Mouse (Mus musculus): Measurements from ENCODE around the gene Dlg1. TPM values are rescaled to one million over a fixed set of nuclear protein-coding genes. Genes with fewer than 3 reads are reported as not detected.
"Not testable (repeated sequence)": the region's sequence is repeated elsewhere in the genome, so short reads cannot be mapped to it uniquely, and the experiment has no call there.

The Dlg1 gene
- polyA plus RNA-seq, 1 experiment from 2014 or later = 32.5 TPM

DNA sequence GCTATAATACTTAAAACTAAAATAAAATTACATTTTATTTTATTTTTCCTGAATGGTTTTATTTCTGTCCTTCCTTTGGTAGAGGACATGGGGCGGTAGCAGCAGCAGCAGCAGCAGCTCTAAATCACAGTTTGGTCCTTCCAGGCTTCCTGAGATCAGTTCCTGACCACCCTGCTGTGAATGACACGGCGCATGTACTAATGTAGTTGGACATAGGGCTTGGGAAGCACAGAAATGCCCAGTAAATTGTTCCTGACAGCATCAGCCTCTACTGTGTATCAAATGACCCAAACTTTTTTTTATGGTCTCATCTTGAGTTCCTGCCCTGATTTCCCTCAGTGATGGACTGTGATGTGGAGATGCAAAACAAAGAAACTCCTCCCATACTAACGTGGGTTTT lies 61.6 kb downstream of the Dlg1 start:
- Histone ChIP-seq H3K4me3 (ENCODE audit: low read depth, low read length) (no peak overlapping the region), H3K36me3 (ENCODE audit: control insufficient read depth, insufficient read depth, low read length) (no peaks in the 10 kb centered on the region), H3K9ac (ENCODE audit: low read length) (no peak overlapping the region), H3K4me1 (ENCODE audit: control insufficient read depth, insufficient read depth, low read length) (no peaks in the 10 kb centered on the region), H3K4me2 (ENCODE audit: low read depth, severe bottlenecking) (no peak overlapping the region), H3K27ac (replicated peaks; ENCODE audit: low read depth, low read length) (no peak overlapping the region), H3K27me3 (ENCODE audit: control insufficient read depth, insufficient read depth, low read length) (no peaks in the 10 kb centered on the region), H3K9me3 (ENCODE audit: control insufficient read depth, low read length) (no peaks in the 10 kb centered on the region)
- no peak for ATAC-seq (ENCODE audit: insufficient number of reproducible peaks, low FRiP score, low TSS enrichment, low read depth)
- 89% methylated on average over 4 of the region's 4 CpGs for WGBS
- no peak for DNase-seq (ENCODE audit: low spot score)

GRCm38 (mm10) chr16:31730971-31731370 lies 67.7 kb downstream of the Dlg1 start:
- H3K4me3 ChIP-seq (ENCODE audit: low read depth, low read length); H3K36me3 ChIP-seq (ENCODE audit: control insufficient read depth, insufficient read depth, low read length); H3K27me3 ChIP-seq (ENCODE audit: control insufficient read depth, insufficient read depth, low read length); DNase-seq (ENCODE audit: low spot score); H3K4me2 ChIP-seq (ENCODE audit: low read depth, severe bottlenecking); H3K9ac ChIP-seq (ENCODE audit: low read length); H3K27ac ChIP-seq (replicated peaks; ENCODE audit: low read depth, low read length); ATAC-seq (ENCODE audit: insufficient number of reproducible peaks, low FRiP score, low TSS enrichment, low read depth); H3K4me1 ChIP-seq (ENCODE audit: control insufficient read depth, insufficient read depth, low read length); H3K9me3 ChIP-seq (ENCODE audit: control insufficient read depth, low read length): not testable (repeated sequence)
- 100% methylated on average over 1 of the region's 1 CpGs for WGBS

DNA sequence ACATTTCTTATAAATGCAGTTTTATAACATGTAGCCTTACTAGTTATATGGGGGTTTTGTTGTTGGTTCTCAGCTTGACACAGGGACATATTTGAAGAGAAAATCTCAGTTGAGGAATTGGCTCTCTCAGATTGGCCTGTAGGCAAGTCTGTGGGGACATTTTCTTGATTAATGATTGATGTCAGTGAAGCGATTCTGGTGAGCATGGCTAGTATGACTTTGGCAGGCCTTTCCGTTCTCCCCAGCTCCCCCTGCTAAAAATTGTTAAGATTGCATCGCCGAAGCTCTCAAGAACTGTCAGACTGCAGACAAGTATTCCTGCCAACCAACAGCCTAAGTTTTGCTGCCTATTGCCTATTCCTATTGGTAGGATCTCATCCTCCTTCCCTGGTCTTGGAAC lies 73.8 kb downstream of the Dlg1 start:
- Histone ChIP-seq H3K4me2 (ENCODE audit: low read depth, severe bottlenecking) (no peak overlapping the region), H3K9me3 (ENCODE audit: control insufficient read depth, low read length) (no peaks in the 10 kb centered on the region), H3K4me3 (ENCODE audit: low read depth, low read length) (no peak overlapping the region), H3K27ac (replicated peaks; ENCODE audit: low read depth, low read length) (no peak overlapping the region), H3K9ac (ENCODE audit: low read length) (no peak overlapping the region), H3K27me3 (ENCODE audit: control insufficient read depth, insufficient read depth, low read length) (no peaks in the 10 kb centered on the region), H3K36me3 (ENCODE audit: control insufficient read depth, insufficient read depth, low read length) (no peaks in the 10 kb centered on the region), H3K4me1 (ENCODE audit: control insufficient read depth, insufficient read depth, low read length) (no peaks in the 10 kb centered on the region)
- no peak for ATAC-seq (ENCODE audit: insufficient number of reproducible peaks, low FRiP score, low TSS enrichment, low read depth)
- DNase-seq (ENCODE audit: low spot score) = no peak
- 86% methylated on average over 4 of the region's 4 CpGs for WGBS

GRCm38 (mm10) chr16:31737761-31738160 lies 74.5 kb downstream of the Dlg1 start:
- DNase-seq (ENCODE audit: low spot score) = no peak
- WGBS = 68% methylated on average over 3 of the region's 3 CpGs
- H3K4me1 ChIP-seq (ENCODE audit: control insufficient read depth, insufficient read depth, low read length) = no peaks in the 10 kb centered on the region
- no peak overlapping the region for H3K4me3 ChIP-seq (ENCODE audit: low read depth, low read length)
- H3K4me2 ChIP-seq (ENCODE audit: low read depth, severe bottlenecking) = no peak overlapping the region
- H3K9ac ChIP-seq (ENCODE audit: low read length) = no peak overlapping the region
- ATAC-seq (ENCODE audit: insufficient number of reproducible peaks, low FRiP score, low TSS enrichment, low read depth) = no peak
- no peaks in the 10 kb centered on the region for H3K9me3 ChIP-seq (ENCODE audit: control insufficient read depth, low read length)
- no peak overlapping the region for H3K27ac ChIP-seq (replicated peaks; ENCODE audit: low read depth, low read length)
- no peaks in the 10 kb centered on the region for H3K36me3 ChIP-seq (ENCODE audit: control insufficient read depth, insufficient read depth, low read length)
- no peaks in the 10 kb centered on the region for H3K27me3 ChIP-seq (ENCODE audit: control insufficient read depth, insufficient read depth, low read length)

- no peak overlapping the region for H3K27ac ChIP-seq (replicated peaks; ENCODE audit: low read depth, low read length)
- ATAC-seq (ENCODE audit: insufficient number of reproducible peaks, low FRiP score, low TSS enrichment, low read depth) = no peak
- no peak overlapping the region for H3K4me3 ChIP-seq (ENCODE audit: low read depth, low read length)
- 0 out of 2 replicates have a peak, but pooled peaks cover 2% of the 10 kb centered on the region for H3K9me3 ChIP-seq (ENCODE audit: control insufficient read depth, low read length)
- H3K36me3 ChIP-seq (ENCODE audit: control insufficient read depth, insufficient read depth, low read length) = peaks cover 3% of the 10 kb centered on the region; the same call in 1 of the 2 replicates
- DNase-seq (ENCODE audit: low spot score) = no peak
- H3K4me1 ChIP-seq (ENCODE audit: control insufficient read depth, insufficient read depth, low read length) = no peaks in the 10 kb centered on the region
- no peak overlapping the region for H3K4me2 ChIP-seq (ENCODE audit: low read depth, severe bottlenecking)
- 57% methylated on average over 8 of the region's 8 CpGs for WGBS
- no peak overlapping the region for H3K9ac ChIP-seq (ENCODE audit: low read length)
- no peaks in the 10 kb centered on the region for H3K27me3 ChIP-seq (ENCODE audit: control insufficient read depth, insufficient read depth, low read length)
Observed at GRCm38 (mm10) chr16:31740271-31740670, 77.0 kb downstream of the Dlg1 start.

DNA sequence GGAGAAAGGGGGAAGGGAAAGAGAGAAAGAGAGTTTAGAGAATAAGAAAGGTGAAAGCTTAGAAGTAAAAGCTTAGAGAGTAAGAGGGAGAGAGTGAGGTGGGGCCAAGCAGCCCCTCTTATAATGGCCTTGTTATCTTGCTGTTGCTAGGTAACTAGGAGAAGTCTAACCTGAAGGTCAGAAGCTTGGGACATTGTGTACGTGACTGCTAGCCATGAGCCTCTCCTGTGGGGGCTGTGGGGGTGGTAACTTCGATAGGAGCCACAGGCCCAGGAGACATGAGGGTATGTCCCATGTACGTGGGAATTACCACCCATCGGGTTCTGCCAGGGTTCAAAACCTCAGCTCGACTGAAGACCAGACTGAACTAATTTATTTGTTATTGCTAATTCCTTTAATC lies 77.5 kb downstream of the Dlg1 start:
- Histone ChIP-seq H3K27ac (replicated peaks; ENCODE audit: low read depth, low read length) (no peak overlapping the region), H3K9ac (ENCODE audit: low read length) (no peak overlapping the region), H3K4me3 (ENCODE audit: low read depth, low read length) (no peak overlapping the region), H3K4me1 (ENCODE audit: control insufficient read depth, insufficient read depth, low read length) (no peaks in the 10 kb centered on the region), H3K27me3 (ENCODE audit: control insufficient read depth, insufficient read depth, low read length) (no peaks in the 10 kb centered on the region), H3K4me2 (ENCODE audit: low read depth, severe bottlenecking) (no peak overlapping the region), H3K9me3 (ENCODE audit: control insufficient read depth, low read length) (0 out of 2 replicates have a peak, but pooled peaks cover 2% of the 10 kb centered on the region), H3K36me3 (ENCODE audit: control insufficient read depth, insufficient read depth, low read length) (peaks cover 3% of the 10 kb centered on the region; the same call in 1 of the 2 replicates)
- no peak for DNase-seq (ENCODE audit: low spot score)
- WGBS = 74% methylated on average over 5 of the region's 5 CpGs
- no peak for ATAC-seq (ENCODE audit: insufficient number of reproducible peaks, low FRiP score, low TSS enrichment, low read depth)

- DNase-seq (ENCODE audit: low spot score) (no peak), ATAC-seq (ENCODE audit: insufficient number of reproducible peaks, low FRiP score, low TSS enrichment, low read depth) (no peak)
- H3K9me3 ChIP-seq (ENCODE audit: control insufficient read depth, low read length) = no peaks in the 10 kb centered on the region
Observed at GRCm38 (mm10) chr16:31750526-31750925, 87.3 kb downstream of the Dlg1 start.

DNA sequence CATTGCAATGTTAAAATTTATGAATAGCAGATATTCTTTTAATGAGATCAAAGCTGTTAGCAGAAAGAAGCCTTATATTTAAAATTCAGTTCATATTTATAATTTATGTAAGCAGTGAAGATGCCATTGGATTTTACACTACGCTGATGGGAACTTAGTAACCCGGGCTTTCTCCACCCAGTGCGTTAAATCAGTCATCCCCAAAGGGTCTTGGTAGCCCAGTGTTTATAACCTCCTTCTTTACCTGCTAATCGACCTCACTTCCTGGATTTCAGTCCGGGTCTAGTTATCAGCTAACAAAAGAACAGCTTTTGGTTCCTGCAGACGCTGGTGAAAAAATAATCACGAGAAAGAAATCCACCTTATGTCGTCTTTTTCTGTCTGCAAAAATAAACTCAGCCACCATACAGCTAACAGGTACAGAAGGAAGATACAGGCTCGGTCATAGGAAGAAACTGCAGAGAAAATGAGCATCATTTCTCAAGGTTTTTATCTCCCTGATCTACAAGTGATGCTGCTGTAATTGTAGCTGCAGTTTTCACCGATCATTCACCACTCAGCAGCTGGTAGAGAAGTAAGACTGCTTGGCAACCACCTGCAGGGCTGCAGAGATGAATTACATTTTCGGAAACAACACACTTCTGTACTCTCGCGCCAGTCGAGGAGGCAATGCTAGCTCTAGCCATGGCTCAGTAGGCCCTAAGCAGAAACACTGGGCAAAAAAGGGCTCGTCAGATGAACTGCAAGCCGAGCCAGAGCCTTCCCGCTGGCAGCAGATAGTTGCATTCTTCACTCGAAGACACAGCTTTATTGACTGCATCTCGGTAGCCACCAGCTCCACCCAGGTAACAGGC lies 91.2 kb downstream of the Dlg1 start:
- Histone ChIP-seq H3K4me3 (ENCODE audit: low read depth, low read length) (no peak overlapping the region), H3K9me3 (ENCODE audit: control insufficient read depth, low read length) (no peaks in the 10 kb centered on the region), H3K4me1 (ENCODE audit: control insufficient read depth, insufficient read depth, low read length) (no peaks in the 10 kb centered on the region), H3K36me3 (ENCODE audit: control insufficient read depth, insufficient read depth, low read length) (no peaks in the 10 kb centered on the region; the same call in 1 of the 2 replicates), H3K4me2 (ENCODE audit: low read depth, severe bottlenecking) (no peak overlapping the region), H3K27me3 (ENCODE audit: control insufficient read depth, insufficient read depth, low read length) (no peaks in the 10 kb centered on the region), H3K9ac (ENCODE audit: low read length) (no peak overlapping the region), H3K27ac (replicated peaks; ENCODE audit: low read depth, low read length) (no peak overlapping the region)
- no peak for ATAC-seq (ENCODE audit: insufficient number of reproducible peaks, low FRiP score, low TSS enrichment, low read depth)
- WGBS = 81% methylated on average over 19 of the region's 19 CpGs
- no peak for DNase-seq (ENCODE audit: low spot score)

More at GRCm38 (mm10) chr16:31750526-31750925, 87.3 kb downstream of the Dlg1 start:
- H3K4me2 ChIP-seq (ENCODE audit: low read depth, severe bottlenecking) = no peak overlapping the region
- no peak overlapping the region for H3K9ac ChIP-seq (ENCODE audit: low read length)
- WGBS = 73% methylated on average over 1 of the region's 1 CpGs
- no peak overlapping the region for H3K27ac ChIP-seq (replicated peaks; ENCODE audit: low read depth, low read length)
- H3K4me3 ChIP-seq (ENCODE audit: low read depth, low read length) = no peak overlapping the region
- H3K4me1 ChIP-seq (ENCODE audit: control insufficient read depth, insufficient read depth, low read length) = no peaks in the 10 kb centered on the region
- H3K36me3 ChIP-seq (ENCODE audit: control insufficient read depth, insufficient read depth, low read length) = no peaks in the 10 kb centered on the region; the same call in 1 of the 2 replicates
- no peaks in the 10 kb centered on the region for H3K27me3 ChIP-seq (ENCODE audit: control insufficient read depth, insufficient read depth, low read length)
